Mouse (Mus musculus): ENCODE data around the gene Emc7.

Gene Emc7

DNA sequence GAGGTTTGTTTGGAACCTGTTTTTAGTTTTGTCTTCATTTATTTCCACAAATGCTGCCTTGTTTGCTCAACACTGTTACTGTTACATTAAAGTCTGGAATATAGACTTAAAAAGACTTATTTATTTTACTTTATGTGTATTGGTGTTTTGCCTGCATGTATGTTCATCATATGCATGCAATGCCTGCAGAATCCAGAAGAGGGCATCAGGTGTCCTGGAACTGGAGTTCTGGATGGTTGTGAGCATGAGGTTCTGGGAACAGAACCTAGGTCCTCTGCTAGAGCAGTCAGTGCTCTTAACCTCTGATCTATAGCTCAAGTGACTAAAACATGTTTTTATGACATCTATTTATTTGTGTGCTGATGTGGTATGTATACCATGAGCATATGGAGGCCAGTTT lies 63.7 kb downstream of the Emc7 start:
- no peak for DNase-seq (ENCODE audit: low spot score in 2 of 2)

DNA sequence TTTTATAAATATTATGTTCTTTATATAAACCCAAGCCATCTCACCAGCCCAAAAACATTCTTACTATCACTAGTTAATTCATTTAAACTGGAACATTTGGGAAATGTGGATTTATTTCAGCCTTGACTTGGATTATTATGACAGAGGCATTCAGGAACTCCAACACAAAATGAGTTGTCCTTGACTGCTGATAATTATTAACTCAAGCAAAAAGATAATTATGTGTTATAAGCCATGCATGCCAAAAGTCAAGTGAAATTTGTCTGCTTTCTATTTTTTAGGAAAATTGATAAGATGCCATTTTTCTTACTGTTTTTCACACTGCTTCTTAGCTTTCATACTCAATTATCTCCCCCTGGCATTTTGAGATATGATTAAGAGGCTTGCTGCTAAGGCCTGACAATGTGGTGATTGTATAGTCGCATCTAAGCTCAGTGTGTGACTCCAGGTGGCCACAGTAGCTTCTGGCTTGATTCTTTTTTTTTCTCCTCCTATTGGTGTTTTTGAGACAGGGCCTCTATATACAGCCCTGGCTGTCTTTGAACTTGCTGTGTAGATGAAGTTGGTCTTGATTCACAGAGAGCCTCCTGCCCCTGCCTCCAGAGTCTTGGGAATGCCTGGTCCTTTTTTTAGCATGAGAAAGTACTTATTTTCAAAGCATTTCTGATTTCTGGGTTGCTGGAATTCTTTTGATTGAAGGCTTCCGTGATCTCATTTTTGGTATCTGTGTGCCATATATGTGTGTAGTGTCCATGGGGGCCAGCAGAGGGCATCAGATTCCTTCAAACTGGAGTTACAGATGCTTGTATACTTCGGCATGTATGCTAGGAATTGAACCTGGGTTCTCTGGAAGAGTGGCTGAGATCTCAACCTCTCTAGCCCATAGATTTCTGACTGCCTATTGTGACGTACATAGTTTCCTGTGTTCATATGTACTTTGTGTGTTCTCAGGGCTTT lies 66.0 kb downstream of the Emc7 start:
- no peak for DNase-seq (ENCODE audit: low spot score in 2 of 2)
